Mouse (Mus musculus) layer of hippocampus, postnatal 25 days (tissue): ENCODE measurements around the gene Aff3. TPM values are rescaled to one million over a fixed set of nuclear protein-coding genes. Genes with fewer than 3 reads are reported as not detected.

ENCODE experiments used
- DNase-seq, 2 experiments: peaks; one replicate each; pipeline ENCODE4 v3.0.0; 2022; ENCODE audit warnings: mixed read lengths in 2 of 2, low spot score in 1 of 2; ENCODE audit errors: extremely low spot score in 1 of 2
- total RNA-seq, 2 experiments: library from RNA; stranded (reverse); gene quantifications; 2 replicates each; pipeline ENCODE4 v1.2.3; 2021

Aff3 gene
- total RNA-seq, 2 experiments from 2014 or later = 97.6 to 113 TPM

DNA sequence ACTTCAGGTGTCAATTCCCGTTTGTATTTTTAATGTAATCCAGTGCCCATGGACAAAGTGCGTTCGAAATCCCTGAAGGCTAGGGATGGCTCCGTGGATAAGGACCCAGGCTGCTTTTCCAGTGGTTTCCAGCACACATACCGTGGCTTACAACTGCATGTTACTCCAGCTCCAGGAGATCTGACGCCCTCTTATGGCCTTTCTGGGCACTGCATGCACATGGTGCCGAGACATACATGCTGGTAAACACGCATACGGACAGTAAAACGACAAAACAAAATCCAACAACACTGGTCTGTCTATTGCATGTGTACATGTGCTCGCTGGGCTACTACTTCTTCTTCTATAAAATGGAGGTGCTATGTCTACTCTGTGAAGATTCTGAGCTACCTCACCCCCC is 357.5 kb downstream of the Aff3 start:
- DNase-seq = no peak

DNA sequence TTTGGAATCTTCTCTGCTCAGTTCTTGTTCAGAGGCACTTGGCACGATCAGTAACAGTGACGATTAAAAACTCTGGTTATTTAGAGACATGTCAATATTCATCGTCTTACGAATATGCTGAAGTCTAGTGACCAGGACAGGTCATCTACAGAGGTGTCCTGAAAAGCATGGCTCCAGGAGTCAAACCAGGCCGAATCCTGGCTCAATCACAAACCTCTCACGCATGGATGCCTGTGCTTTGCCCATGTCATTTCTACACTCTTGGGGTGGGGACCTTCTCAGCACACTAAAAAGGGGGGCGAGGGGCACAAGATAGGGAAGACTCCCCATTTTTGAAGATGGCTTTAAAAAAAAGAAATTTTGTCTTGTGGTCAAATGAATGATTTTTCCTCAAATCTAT is 358.6 kb downstream of the Aff3 start:
- DNase-seq = no peak

DNA sequence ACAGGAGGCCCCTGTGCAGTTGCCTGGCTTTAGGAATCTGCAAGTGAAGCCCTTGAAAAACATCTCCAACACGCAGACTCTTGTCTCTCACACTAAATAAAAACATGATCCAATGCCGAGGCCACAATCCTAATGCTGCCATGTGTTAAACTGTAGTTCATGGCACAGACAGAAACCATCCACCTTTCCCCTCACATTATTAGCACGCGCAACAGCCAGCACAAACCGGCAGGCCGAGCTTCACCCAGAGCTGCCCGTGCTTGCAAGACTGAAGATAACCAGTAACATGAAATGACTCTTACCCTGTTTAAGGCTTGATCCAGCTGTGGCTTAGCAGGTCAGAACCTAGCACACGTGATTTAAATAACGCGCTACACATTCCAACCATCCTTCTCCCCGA is 360.4 kb downstream of the Aff3 start:
- no peak for DNase-seq

DNA sequence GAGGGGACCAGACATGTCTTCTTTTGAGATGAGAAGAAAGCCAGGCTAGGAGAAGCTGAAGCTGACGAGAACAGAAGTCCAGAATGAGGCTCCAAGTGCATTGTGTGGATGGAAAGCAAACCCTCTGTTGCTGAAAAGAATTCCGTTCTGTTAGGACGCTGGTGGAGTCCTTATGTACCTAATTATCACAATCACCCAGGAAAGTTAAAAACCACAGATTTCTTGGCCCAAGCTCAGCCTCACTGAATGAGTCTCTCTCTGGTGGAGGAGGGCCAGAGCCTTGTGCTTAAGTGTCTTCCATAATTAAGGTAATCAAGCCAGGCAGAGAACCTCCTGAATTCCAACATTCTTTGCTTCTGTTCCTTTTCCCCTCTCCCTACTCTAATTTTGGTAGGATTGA is 366.5 kb downstream of the Aff3 start:
- DNase-seq = no peak

DNA sequence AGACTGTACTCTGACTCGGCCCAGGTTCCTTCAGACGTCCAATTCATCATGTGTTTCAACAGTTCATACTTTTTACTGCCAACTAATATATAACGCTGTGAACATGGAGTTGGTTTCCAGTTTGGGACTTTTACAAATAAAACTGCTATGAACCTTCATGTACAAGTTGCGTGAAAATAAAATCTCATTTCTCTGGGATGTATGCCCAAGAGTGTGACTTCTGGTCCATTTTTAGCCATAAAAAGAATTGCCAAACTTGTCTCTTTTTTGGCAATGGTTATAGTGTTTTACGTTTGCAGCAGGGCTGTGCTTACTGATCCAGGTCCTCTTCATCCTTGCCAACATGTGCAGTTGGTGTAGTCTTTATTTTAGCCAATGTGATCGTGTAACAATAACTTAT is 369.8 kb downstream of the Aff3 start:
- no peak for DNase-seq

DNA sequence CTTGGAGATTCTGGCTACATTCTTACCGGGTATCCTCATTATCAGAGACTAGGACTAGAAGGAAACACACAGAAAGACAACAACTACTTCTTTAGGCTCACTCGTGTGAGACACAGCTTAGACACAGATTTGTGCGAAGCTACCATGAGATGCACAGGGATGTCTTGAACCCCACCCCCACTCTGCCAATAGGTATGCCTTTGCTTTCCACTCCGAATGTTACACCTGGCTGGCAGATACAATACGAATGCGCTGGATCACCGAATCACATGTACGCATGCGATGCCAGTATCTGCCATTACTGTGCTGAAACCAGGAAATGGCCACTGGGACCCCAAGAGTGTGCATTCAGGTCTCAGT is 370.4 kb downstream of the Aff3 start:
- no peak for DNase-seq

DNA sequence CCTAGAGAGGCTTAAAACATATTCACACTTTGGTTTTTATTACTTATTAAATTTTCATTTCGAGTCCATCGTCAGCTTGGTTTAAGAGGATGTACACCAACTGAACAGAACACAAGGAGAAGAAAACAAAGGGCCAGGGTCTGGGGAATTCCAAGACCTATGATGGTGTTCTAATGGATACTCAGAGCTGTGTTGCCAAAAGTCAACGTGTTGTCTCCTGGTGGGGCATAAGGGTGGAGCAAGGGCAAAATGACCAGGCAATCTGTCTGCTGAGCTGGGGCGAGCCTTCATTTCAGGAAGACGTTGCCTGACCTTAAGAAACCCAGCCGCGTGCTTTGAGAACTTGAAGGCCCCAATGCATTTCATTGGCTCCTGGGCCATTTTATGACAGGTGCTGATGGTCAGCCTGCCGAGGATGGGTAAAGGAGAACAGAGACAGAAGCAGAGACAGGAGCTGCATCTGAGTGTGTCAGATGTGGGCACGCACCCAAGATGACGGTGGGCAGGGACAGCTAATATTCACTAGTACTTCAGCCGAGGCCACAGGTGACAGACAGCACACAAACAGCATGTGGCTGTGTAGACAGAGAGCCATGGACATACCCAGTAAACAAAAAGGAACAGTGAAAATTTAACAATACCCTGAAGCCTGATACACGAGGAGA is 371.0 kb downstream of the Aff3 start:
- no peak for DNase-seq

DNA sequence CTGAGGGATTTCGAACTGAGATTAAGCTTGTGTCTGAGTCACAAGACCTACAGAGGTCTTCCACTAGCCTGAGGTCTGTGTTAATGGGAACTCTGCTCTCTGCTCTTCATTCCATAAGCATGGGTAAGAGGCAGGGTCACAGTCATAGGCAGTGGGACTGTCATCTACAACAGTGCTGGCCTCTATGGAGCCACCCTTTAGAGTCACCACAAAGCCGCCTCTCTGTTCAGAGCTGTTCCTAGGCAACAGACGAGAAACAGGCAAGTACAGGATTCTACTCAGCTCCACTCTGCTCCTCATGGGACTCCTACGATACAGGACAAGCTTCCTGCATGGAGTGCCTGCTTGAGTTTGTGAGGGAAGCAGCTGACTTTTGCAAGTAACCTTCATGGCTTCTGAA is 371.9 kb downstream of the Aff3 start:
- DNase-seq = no peak

DNA sequence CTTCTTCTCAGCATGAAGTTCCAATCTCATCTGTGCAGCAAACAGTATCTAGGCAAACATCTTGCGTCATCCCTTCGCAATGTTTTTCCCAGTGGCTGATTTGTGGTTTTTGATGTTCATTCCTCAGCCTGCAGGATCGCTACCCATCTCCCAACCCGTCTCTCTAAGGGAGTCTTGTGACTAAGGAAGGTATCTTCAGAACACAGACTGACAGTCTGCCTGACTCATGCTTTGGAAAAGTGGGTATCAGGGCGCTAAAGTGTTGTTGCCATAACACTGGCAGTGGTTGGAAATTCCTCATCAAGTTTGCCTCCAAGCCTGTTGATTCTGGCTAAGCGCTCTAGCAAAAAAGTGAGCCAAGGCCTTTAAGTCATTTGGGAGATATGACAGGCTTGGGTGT is 372.8 kb downstream of the Aff3 start:
- DNase-seq = no peak

DNA sequence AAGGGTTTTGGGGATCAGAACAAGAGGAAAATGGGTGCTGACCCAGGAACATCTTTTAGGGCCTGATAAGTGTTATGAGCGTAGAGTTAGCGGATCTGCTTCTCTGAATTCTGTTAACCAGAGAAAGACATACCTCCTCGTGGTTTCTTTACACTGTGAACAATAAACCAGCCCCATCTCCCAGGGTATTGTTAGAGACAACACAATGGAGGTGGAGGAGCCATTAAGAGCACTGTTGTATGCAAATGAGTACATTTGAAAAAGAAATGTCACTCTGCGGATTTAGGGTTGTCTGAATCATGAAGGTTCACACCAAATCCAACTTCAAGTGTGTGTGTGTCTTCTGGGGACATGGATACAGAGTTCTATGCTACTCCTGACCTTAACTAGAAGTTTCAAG is 373.3 kb downstream of the Aff3 start:
- no peak for DNase-seq

DNA sequence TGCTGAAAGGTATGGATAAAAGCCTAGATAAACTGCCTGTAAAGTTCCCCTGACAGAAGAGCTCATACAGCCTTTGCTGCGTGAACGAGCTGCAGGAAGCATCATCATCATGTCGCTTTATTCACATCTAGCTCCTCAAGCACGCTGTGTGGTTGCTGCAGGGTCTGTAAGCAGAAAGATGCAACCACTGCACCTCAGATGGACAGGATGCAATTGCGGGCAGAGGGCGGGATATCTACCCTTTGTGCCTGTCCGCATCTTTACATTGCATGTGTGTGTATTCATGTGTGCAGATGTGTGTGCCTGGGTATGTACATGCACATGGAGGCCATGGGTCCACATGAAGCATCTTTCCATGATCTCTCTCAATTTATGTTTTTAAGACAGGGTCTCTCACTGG is 373.9 kb downstream of the Aff3 start:
- no peak for DNase-seq

DNA sequence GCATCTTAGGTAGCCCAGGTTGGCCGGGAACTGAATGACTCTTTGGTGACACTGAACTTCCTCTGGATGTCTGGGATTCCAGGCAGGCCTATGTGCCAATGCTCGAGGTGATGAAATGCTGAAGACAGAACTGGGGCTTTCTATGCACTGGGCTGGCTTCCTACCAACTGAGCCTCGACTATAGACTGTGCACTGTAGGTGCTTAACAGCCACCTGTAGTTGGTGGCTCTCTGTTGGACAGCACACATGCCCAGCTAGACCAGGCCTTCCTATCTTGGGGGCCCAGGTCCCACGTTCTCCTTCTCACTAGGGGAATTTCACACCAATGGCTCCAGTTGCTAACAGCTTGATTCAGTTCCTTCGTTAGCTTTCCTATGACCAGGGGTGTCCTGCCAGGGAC is 374.9 kb downstream of the Aff3 start:
- no peak for DNase-seq

DNA sequence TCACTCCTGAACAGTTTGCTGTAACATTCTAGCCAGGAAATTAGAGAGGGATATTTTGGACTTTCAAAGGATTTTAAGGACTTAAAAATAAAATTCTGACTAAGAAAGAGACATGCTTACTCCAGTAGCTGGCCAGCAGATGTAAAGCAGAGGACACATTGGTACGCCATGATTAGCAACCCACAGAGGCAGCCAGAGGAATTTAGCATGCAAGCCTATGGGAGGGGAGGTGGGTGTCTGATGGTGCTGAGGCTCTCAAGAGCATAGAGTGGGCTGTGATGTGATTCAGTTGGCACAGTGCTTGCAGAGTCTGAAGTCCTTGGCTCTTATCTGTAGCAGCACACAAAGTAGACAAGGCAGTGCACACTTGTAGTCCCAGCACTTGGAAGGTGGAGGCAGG is 376.0 kb downstream of the Aff3 start:
- DNase-seq = no peak

DNA sequence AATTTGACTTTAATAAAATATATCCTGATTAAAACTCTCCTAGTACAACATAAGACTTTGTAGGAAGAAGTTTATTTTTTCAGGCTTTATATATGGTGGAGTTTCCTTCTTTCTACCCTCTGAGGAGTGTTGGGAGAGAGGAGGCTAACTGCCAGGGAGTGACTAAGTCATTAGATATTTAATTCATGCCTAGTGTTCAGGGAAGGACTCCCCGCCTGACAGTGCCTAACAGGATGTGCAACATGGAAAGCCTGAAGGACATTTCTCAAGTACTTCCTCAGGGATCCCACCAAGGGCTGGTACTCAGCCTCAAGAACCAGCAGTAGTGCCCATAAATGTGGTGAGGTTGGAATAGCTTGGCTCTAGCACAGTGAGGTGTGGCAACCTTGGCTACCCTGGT is 378.2 kb downstream of the Aff3 start:
- no peak for DNase-seq

DNA sequence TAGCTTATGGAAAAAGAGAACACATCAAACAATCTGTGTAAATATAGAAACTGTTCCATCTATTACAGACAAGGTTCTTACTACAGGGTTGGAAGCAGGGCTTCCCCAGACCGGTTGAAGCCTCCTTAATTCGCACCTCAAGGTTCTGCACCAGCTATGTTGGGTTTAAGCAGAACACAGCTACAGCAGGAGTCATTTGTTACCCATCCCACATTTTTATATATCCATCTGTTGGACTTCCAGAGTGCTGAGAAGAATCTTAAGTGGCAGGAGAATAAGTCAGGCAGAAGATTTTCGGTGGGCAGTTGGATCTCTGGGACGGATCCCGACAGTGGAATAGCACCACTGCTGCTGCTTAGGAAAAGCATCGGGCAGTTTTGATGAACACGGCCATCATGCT is 384.2 kb downstream of the Aff3 start:
- DNase-seq = no peak

DNA sequence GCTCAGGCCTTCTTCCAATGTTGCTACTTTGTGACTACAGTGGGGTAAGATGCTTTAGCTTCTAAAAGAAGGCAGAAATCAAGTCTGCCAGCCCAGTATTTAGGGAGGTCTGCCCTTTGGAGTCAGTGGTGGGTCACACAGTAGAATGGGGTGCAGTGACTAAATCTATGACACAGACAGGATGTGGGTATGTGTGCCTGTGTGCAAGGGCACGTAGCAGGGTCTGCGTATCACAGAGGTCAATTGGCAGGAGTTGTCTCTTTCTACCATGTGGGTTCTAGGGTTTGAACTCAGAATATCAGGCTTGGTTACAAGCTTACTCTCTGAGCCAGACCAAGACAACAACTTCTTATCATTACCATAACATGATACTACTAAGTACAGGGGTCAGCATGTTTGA is 393.4 kb downstream of the Aff3 start:
- DNase-seq = no peak

DNA sequence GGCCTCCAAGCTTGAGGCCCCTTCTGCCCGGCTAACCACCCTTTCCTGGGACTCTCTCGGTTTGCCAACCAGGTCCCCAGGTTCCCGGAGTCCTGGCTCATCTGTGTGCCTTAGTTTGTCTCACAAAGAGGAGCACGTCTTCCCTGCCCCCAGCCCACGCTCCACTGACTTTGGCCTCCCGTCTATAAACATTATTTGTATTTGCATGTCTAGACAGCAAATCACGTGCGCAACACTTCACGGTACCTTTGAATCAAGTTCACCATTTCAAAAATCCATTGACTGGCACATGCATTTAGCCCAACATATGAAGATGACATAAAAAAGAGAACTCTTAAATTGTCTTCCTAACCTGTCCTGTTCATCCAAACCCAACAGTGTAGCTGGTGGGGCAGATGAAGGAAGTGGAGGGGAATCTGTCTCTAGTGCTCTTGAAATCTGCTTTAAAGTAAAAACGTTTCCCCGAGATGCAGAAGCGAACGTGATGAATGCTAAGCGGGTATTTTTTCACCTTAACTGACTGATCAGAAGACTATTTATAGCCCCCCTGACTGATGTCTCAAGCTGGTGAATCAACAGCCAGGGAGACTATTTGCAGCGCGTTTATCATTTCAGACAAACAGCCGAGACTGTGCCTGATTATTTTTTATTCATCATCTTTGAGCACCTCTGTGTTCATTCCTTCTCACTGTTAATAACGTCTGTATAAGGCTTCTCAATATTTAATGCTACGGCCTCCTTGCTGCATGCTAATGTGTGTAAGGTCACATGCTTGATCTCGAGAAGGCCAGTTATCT is 396.3 kb downstream of the Aff3 start:
- no peak for DNase-seq

DNA sequence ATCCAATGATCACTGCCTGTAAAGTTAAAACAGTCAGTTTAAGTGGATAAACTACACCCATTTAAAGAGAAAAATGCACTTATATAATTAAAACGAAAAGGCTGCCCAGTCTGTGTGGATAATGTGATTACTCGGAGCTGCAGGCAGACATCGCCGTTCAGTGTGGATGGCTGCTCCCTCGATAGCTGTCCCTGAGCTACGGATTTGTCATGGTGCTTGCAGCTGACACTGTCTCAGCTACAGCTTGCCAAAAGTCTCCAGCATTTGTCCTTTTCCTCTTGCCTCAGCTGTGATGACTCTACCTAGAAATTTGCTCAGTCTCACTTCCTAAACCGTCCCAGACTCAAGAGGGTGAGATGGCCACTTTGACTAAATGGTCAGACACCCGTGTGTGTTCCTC is 401.5 kb downstream of the Aff3 start:
- DNase-seq = no peak

DNA sequence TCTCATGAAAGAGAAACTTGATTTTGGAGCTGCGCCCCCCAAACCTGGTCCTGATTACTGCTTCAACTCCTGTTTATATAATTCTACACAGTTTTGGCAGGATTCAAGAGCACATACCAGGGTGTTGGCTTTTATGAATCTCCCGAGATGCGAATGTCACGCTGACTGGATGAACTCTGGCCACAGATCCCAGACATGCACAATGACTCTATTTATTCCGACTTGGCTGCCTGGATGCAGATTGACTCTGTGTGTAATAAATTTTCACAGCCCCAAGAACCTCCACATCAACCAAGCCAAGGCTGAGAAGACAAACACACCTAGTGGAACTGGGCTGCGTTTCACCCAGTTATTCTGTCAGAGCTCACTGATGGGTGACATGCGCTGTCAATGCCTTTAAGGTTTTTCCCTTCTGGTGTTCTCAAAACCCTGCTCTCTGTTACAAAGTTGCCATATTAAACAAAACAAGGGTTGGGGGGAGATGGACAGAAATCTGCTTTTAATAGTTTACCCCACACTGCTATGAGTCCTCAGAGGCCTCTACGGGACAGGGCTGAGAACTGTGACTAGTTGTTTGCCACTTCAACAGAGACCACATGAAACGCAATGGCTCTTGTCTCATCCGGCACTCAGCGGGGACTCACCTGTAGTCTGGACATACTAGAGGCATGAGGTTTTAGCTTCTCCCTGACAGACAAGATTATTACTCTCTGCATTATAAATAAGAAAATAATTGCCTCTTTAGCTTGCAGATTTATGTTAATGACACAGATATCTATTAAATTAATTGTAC is 402.2 kb downstream of the Aff3 start:
- DNase-seq = no peak

DNA sequence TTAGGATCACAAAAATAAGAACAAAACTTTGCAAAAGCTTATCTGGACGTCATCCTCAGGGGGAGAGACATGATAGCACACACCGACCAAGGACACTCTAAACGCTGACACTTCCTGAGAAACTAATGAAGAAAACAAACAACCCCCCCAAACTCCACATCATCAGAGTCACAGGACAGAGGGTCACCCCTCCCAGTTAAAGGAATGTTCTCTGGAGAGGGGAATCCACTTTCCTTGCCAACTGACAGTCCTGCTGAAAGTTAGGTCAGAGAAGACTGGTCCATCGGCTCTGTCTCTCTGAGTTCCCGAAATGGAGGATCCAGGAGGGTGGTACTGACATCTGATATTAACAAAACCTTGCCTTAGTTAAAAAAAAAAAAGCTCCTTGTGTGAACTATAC is 403.7 kb downstream of the Aff3 start:
- DNase-seq = no peak

DNA sequence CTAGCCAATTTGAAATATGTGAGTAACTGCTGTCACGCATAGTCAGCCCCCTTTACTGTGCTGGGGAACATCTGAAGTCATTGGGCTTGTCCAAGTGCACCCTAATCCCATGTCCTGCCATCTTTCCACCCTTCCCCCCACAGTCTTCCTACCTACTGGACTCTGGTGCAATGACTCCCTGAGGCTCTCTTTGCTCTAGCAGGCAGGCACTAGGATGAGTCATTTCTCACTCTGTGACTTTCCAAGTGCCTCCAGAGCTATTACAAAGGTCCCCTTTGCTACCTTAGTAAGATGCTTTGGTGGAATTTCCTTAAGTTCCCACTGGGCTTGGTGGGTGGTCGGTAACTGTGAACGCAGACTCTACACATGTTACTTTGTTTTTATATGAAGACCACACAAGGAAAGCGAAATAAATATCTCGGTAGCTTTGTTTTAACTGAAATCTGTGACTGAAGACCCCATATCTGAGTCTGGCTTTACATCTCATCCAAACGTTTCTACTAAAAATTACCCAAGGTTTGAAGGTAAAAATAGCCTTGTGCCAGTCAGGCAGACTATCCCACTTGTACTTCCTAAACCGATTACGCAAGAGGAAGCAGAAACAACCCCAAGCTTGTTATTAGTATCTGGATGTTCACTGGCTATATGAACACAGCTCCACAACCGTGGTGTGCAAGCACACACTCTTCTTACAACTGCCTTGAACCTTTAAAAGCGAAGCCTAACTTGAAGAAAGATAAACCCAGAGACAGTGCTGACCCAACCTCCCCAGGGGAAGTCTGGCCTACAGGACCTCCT is 405.0 kb downstream of the Aff3 start:
- no peak for DNase-seq
